Mouse (Mus musculus) thymus, adult 2 months (tissue): ENCODE measurements around the gene Dnmt1.

Experiments used
- CTCF ChIP-seq: fragments of 200-500 bp; IDR thresholded peaks from 2 replicates; pipeline ENCODE4 v1.5.1; 2012; ENCODE audit warnings: mild to moderate bottlenecking, control low read depth, low read length, moderate library complexity, borderline replicate concordance; ENCODE audit not compliant: control insufficient read depth, poor library complexity, insufficient read depth; ENCODE audit errors: extremely low read depth
- POLR2A ChIP-seq: fragments of 200-500 bp; IDR thresholded peaks from 2 replicates; pipeline ENCODE4 v1.6.1; 2012; ENCODE audit warnings: mild to moderate bottlenecking, low read length, control low read depth, moderate library complexity; ENCODE audit not compliant: control insufficient read depth, poor library complexity, insufficient read depth; ENCODE audit errors: extremely low read depth

GRCm38 (mm10) chr9:20866879-20867278 lies 92.8 kb downstream of the Dnmt1 start:
- TF ChIP-seq CTCF (no peak), POLR2A (no peak)
